Mouse (Mus musculus) lung, adult 2 months (tissue): ENCODE results near the gene Adgrg2.

Source experiments
- CTCF ChIP-seq: fragments of 200-500 bp; IDR thresholded peaks from 2 replicates; pipeline ENCODE4 v1.5.1; 2011; ENCODE audit warnings: mild to moderate bottlenecking, low read length, control low read depth; ENCODE audit not compliant: insufficient read depth
- POLR2A ChIP-seq: fragments of 200-500 bp; IDR thresholded peaks from 2 replicates; pipeline ENCODE4 v1.6.1; 2011; ENCODE audit warnings: low read depth, mild to moderate bottlenecking, control low read depth, low read length, borderline replicate concordance; ENCODE audit errors: extremely low read depth

DNA sequence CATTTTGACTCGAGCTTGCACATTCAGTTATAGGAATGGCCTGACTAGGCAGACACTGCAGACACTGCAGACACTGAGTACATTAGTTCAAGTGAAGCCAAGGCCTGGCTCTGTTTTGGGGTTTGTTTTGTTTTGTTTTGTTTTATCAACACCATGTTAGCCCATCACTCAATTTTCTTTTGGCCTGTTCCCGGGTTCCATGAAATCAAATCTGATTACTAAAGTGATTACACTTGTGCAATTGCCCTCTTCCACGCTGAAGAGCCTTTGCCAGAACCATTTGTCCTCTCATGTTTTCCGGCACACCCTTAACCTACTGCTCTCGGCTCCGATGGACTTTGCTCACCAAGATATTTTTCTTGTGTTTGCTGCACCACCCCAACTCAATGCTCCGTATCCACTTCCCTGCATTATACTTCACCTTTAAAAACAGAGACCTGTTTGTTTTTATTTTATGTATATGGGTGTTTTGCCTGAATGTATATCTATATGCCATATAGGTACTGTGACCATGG is 23.4 kb downstream of the Adgrg2 start:
- TF ChIP-seq POLR2A (no peak), CTCF (no peak)
